Mouse (Mus musculus) CH12.LX (cell line): ENCODE data around the gene Dnal1. TPM values are rescaled to one million over a fixed set of nuclear protein-coding genes. Genes with fewer than 3 reads are reported as not detected.

Experiments
- DNase-seq: peaks from one replicate; pipeline ENCODE4 v3.0.0-alpha.2; 2013; ENCODE audit errors: extremely low read depth
- H3K27ac ChIP-seq: 2 replicates; pipeline ENCODE4 v1.5.1; 2012; ENCODE audit warnings: low read depth, mild to moderate bottlenecking, control low read depth, moderate library complexity; ENCODE audit not compliant: insufficient read depth
- H3K27me3 ChIP-seq: replicated peaks from 2 replicates; pipeline ENCODE3; 2012; ENCODE audit warnings: inconsistent platforms
- H3K36me3 ChIP-seq, 2 experiments: replicated peaks in 1 of 2; 2 replicates each; pipeline versions ENCODE3 to v1.6.1; 2012; ENCODE audit warnings: inconsistent platforms in 1 of 2, low read length in 1 of 2, mild to moderate bottlenecking in 1 of 2, mixed read lengths in 1 of 2, moderate library complexity in 1 of 2; ENCODE audit not compliant: control insufficient read depth in 1 of 2, insufficient read depth in 1 of 2
- H3K4me1 ChIP-seq, 2 experiments: 2 replicates each; pipeline ENCODE4 v1.6.1; 2012; ENCODE audit warnings: inconsistent platforms in 1 of 2, moderate library complexity in 1 of 2; ENCODE audit not compliant: insufficient read depth in 2 of 2, control insufficient read depth in 1 of 2
- H3K4me2 ChIP-seq: 2 replicates; pipeline ENCODE4 v1.6.1; 2012; ENCODE audit warnings: low read depth, mild to moderate bottlenecking, control low read depth; ENCODE audit not compliant: poor library complexity, insufficient read depth, severe bottlenecking
- H3K4me3 ChIP-seq, 3 experiments: fragments of 150-350 bp in 1 of 3; sonication (generic) in 1 of 3; replicated peaks in 1 of 3; 2 replicates each; pipeline versions ENCODE3 to v1.5.1; 2011 to 2012; ENCODE audit warnings: low read depth in 2 of 3, low read length in 2 of 3, mild to moderate bottlenecking in 2 of 3, moderate library complexity in 2 of 3, control low read depth in 1 of 3, improper control_type of control experiment in 1 of 3, inconsistent platforms in 1 of 3, mixed read lengths in 1 of 3; ENCODE audit not compliant: poor library complexity in 1 of 3
- H3K79me2 ChIP-seq: replicated peaks from 2 replicates; pipeline ENCODE4 v1.6.1; 2012; ENCODE audit warnings: mild to moderate bottlenecking, moderate library complexity; ENCODE audit not compliant: control insufficient read depth, poor library complexity, insufficient read depth, severe bottlenecking; ENCODE audit errors: extremely low read depth
- H3K9ac ChIP-seq: 2 replicates; pipeline ENCODE4 v1.6.1; 2012; ENCODE audit warnings: low read depth, mild to moderate bottlenecking, control low read depth, moderate library complexity; ENCODE audit not compliant: insufficient read depth
- H3K9me3 ChIP-seq: replicated peaks from 2 replicates; pipeline ENCODE3; 2012; ENCODE audit warnings: low read length, inconsistent platforms, mixed read lengths
- BHLHE40 ChIP-seq: IDR thresholded peaks from 2 replicates; pipeline ENCODE4 v1.6.1; 2011; ENCODE audit warnings: mild to moderate bottlenecking, low read depth, low read length, improper control_type of control experiment
- CHD2 ChIP-seq: IDR thresholded peaks from 2 replicates; pipeline ENCODE4 v1.6.1; 2011; ENCODE audit warnings: low read length, improper control_type of control experiment
- E2F4 ChIP-seq: IDR thresholded peaks from 2 replicates; pipeline ENCODE4 v1.6.1; 2011; ENCODE audit warnings: low read depth, low read length, improper control_type of control experiment; ENCODE audit not compliant: insufficient replicate concordance
- ELF1 ChIP-seq: IDR thresholded peaks from 2 replicates; pipeline ENCODE4 v1.6.1; 2014; ENCODE audit warnings: low read depth, mild to moderate bottlenecking, inconsistent platforms, low read length, improper control_type of control experiment
- EP300 ChIP-seq: IDR thresholded peaks from 2 replicates; pipeline ENCODE4 v1.6.1; 2011; ENCODE audit warnings: low read length, improper control_type of control experiment
- ETS1 ChIP-seq: conservative IDR thresholded peaks from 2 replicates; pipeline ENCODE4 v1.6.1; 2012; ENCODE audit warnings: low read depth, mild to moderate bottlenecking, inconsistent platforms, low read length, improper control_type of control experiment, moderate library complexity
- GABPA ChIP-seq: IDR thresholded peaks from 2 replicates; pipeline ENCODE4 v1.6.1; 2012; ENCODE audit warnings: low read depth, low read length, improper control_type of control experiment, inconsistent platforms; ENCODE audit not compliant: insufficient replicate concordance
- JUN ChIP-seq: IDR thresholded peaks from 2 replicates; pipeline ENCODE4 v1.6.1; 2011; ENCODE audit warnings: low read depth, mild to moderate bottlenecking, low read length, improper control_type of control experiment, moderate library complexity; ENCODE audit not compliant: insufficient read depth
- JUND ChIP-seq: conservative IDR thresholded peaks from 2 replicates; pipeline ENCODE4 v1.6.1; 2011; ENCODE audit warnings: low read depth, low read length, improper control_type of control experiment
- KAT2A ChIP-seq: IDR thresholded peaks from 2 replicates; pipeline ENCODE4 v1.6.1; 2012; ENCODE audit warnings: low read length, improper control_type of control experiment, inconsistent platforms; ENCODE audit not compliant: insufficient replicate concordance
- MAX ChIP-seq: IDR thresholded peaks from 2 replicates; pipeline ENCODE4 v1.6.1; 2011; ENCODE audit warnings: low read length, improper control_type of control experiment
- MAZ ChIP-seq: IDR thresholded peaks from 2 replicates; pipeline ENCODE4 v1.6.1; 2012; ENCODE audit warnings: low read depth, mild to moderate bottlenecking, inconsistent platforms, low read length, improper control_type of control experiment, moderate library complexity
- MXI1 ChIP-seq: IDR thresholded peaks from 2 replicates; pipeline ENCODE4 v1.6.1; 2011; ENCODE audit warnings: mild to moderate bottlenecking, low read depth, low read length, improper control_type of control experiment
- MYC ChIP-seq: IDR thresholded peaks from 2 replicates; pipeline ENCODE4 v1.6.1; 2011; ENCODE audit warnings: low read depth, mild to moderate bottlenecking, improper control_type of control experiment, low read length
- NELFE ChIP-seq: IDR thresholded peaks from 2 replicates; pipeline ENCODE4 v1.6.1; 2011; ENCODE audit warnings: low read depth, low read length, improper control_type of control experiment
- NRF1 ChIP-seq: IDR thresholded peaks from 2 replicates; pipeline ENCODE4 v1.6.1; 2014; ENCODE audit warnings: low read depth, mild to moderate bottlenecking, inconsistent platforms, low read length, improper control_type of control experiment, moderate library complexity
- POLR2AphosphoS2 ChIP-seq: IDR thresholded peaks from 2 replicates; pipeline ENCODE4 v1.6.1; 2011; ENCODE audit warnings: low read depth, low read length, improper control_type of control experiment
- SIN3A ChIP-seq: IDR thresholded peaks from 2 replicates; pipeline ENCODE4 v1.6.1; 2012; ENCODE audit warnings: low read length, improper control_type of control experiment, inconsistent platforms
- SMC3 ChIP-seq: IDR thresholded peaks from 2 replicates; pipeline ENCODE4 v1.6.1; 2011; ENCODE audit warnings: low read depth, low read length, improper control_type of control experiment
- TBP ChIP-seq: conservative IDR thresholded peaks from 2 replicates; pipeline ENCODE4 v1.6.1; 2011; ENCODE audit warnings: low read depth, low read length, improper control_type of control experiment
- TCF12 ChIP-seq: IDR thresholded peaks from 2 replicates; pipeline ENCODE4 v1.6.1; 2014; ENCODE audit warnings: low read depth, mild to moderate bottlenecking, inconsistent platforms, low read length, improper control_type of control experiment
- UBTF ChIP-seq: IDR thresholded peaks from 2 replicates; pipeline ENCODE4 v1.6.1; 2012; ENCODE audit warnings: low read depth, mild to moderate bottlenecking, inconsistent platforms, low read length, improper control_type of control experiment, moderate library complexity
- USF2 ChIP-seq: conservative IDR thresholded peaks from 2 replicates; pipeline ENCODE4 v1.6.1; 2011; ENCODE audit warnings: low read depth, low read length, improper control_type of control experiment
- ZC3H11A ChIP-seq: IDR thresholded peaks from 2 replicates; pipeline ENCODE4 v1.6.1; 2012; ENCODE audit warnings: low read depth, mild to moderate bottlenecking, inconsistent platforms, low read length, improper control_type of control experiment
- ZNF384 ChIP-seq: IDR thresholded peaks from 2 replicates; pipeline ENCODE4 v1.6.1; 2012; ENCODE audit warnings: low read depth, low read length, improper control_type of control experiment, inconsistent platforms
- dilution Hi-C: fragments of 300-500 bp; cut with MboI; formaldehyde crosslinking; loops from 2 replicates; pipeline ENCODE4 v1.14.3; 2020; ENCODE audit warnings: low sequenced_read_pairs; ENCODE audit not compliant: extremely low pct_unique_long_range_greater_than_20kb, extremely low pct_ligation_motif_present
- in situ Hi-C: fragments of 300-500 bp; cut with MboI; formaldehyde crosslinking; loops from 3 replicates; pipeline ENCODE4 v1.14.3; 2019; ENCODE audit warnings: low sequenced_read_pairs, low pct_ligation_motif_present, low pct_unique_long_range_greater_than_20kb, mixed read lengths
- polyA plus RNA-seq: library from polyadenylated mRNA; unstranded; fragments of >175 nt; gene quantifications from 2 replicates; pipeline ENCODE4 v1.2.1, GENCODE M21; 2012; ENCODE audit warnings: low read depth; ENCODE audit not compliant: insufficient read length
- total RNA-seq, 2 experiments: library from RNA; depleted of rRNA; stranded (reverse); fragments of 300-350 nt in 1 of 2; fragments of >200 nt in 1 of 2; gene quantifications; 2 replicates each; pipeline ENCODE4 v1.2.3; 2012 to 2014

Gene Dnal1
- total and polyA plus RNA-seq, 3 experiments = 1.6 to 2.1 (median 1.7) TPM

DNA sequence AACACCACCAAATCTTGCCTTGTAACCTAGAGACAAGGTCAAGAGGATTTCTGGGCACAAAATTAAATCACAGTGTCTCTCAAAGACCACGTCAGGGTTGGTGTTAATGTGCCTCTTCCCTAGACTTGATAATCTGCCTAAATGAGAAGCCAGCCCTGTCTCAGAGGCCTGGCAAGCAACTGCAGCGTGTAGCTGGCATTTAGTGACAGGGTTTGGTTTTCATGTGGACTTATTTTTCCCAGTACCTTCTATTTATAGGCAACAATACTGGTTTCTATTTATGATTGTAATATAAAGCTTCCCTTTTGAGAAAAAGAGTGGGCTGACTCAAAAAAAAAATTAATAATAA is 41.3 kb downstream of the Dnal1 start:
- in situ Hi-C loops = no loop called here
- no peaks in the 10 kb centered on the region for H3K9me3 ChIP-seq
- H3K9ac ChIP-seq = no peak overlapping the region
- DNase-seq = no peak
- H3K27me3 ChIP-seq = no peaks in the 10 kb centered on the region
- H3K4me3 ChIP-seq = no peak overlapping the region
- H3K27ac ChIP-seq = no peak overlapping the region
- H3K4me1 ChIP-seq = no peaks in the 10 kb centered on the region
- TF ChIP-seq JUN = no peak
- no peak for TF ChIP-seq E2F4
- TF ChIP-seq ZNF384 = no peak
- TF ChIP-seq MAX = no peak
- TF ChIP-seq BHLHE40 = no peak
- no peak for TF ChIP-seq TBP
- TF ChIP-seq SMC3 = no peak
- no peak for TF ChIP-seq ETS1
- no peak for TF ChIP-seq TCF12
- no peak for TF ChIP-seq ZC3H11A
- no peak for TF ChIP-seq KAT2A
- no peak for TF ChIP-seq JUND
- no peak for TF ChIP-seq MYC
- TF ChIP-seq MAZ = no peak
- no peak overlapping the region for H3K4me2 ChIP-seq
- H3K36me3 ChIP-seq = peaks cover 65 to 94% of the 10 kb centered on the region in 2 experiments
- H3K79me2 ChIP-seq = no peaks in the 10 kb centered on the region
- dilution Hi-C loops = no loop called here

DNA sequence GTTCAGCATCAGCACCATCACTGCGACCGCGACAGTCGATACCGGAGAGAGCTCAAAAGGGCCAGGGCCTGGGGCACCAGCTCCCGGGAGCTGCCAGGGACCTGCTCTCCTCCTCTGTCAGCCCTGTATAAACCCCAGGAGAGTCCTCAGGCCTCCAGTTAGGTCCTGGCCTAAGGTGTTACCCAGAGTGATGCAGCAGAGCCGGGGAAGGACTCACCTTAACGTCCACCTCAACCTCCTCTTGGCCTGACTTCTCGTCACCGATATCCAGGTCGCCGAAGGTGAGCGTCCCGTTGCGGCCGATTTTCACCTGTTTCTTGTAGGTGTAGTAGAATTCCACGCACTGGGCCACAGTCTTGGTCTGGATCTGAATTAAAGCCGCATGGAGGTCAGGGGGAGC is 42.0 kb downstream of the Dnal1 start:
- H3K36me3 ChIP-seq = peaks cover 66 to 94% of the 10 kb centered on the region in 2 experiments
- H3K4me1 ChIP-seq = no peaks in the 10 kb centered on the region
- in situ Hi-C loops = no loop called here

More for the DNA sequence above, 42.0 kb downstream of the Dnal1 start:
- no peak overlapping the region for H3K27ac ChIP-seq
- no peak for TF ChIP-seq GABPA
- no peak for TF ChIP-seq ZC3H11A
- TF ChIP-seq NELFE = no peak
- TF ChIP-seq SMC3 = no peak
- no peak for TF ChIP-seq ZNF384
- no peak for TF ChIP-seq EP300
- no peak for TF ChIP-seq UBTF
- no peak for TF ChIP-seq SIN3A
- no peak for TF ChIP-seq POLR2AphosphoS2
- TF ChIP-seq CHD2 = no peak
- no peak for TF ChIP-seq JUN
- no peak for TF ChIP-seq ELF1
- no peak for TF ChIP-seq NRF1
- no peak for TF ChIP-seq USF2
- no peak for TF ChIP-seq MXI1
- no peak for TF ChIP-seq MAX
- TF ChIP-seq MAZ = no peak
- TF ChIP-seq ETS1 = no peak
- TF ChIP-seq JUND = no peak
- DNase-seq = no peak
- H3K27me3 ChIP-seq = no peaks in the 10 kb centered on the region
- H3K9me3 ChIP-seq = no peaks in the 10 kb centered on the region
- H3K79me2 ChIP-seq = no peaks in the 10 kb centered on the region
- dilution Hi-C loops = no loop called here
- no peak overlapping the region for H3K4me2 ChIP-seq
- H3K9ac ChIP-seq = no peak overlapping the region
- H3K4me3 ChIP-seq = no peak overlapping the region
